Mouse (Mus musculus): Measurements from ENCODE around the gene Dcst1. TPM values are rescaled to one million over a fixed set of nuclear protein-coding genes. Genes with fewer than 3 reads are reported as not detected.

Gene Dcst1
- polyA plus RNA-seq, 1 experiment from 2014 or later = 0.70 TPM

DNA sequence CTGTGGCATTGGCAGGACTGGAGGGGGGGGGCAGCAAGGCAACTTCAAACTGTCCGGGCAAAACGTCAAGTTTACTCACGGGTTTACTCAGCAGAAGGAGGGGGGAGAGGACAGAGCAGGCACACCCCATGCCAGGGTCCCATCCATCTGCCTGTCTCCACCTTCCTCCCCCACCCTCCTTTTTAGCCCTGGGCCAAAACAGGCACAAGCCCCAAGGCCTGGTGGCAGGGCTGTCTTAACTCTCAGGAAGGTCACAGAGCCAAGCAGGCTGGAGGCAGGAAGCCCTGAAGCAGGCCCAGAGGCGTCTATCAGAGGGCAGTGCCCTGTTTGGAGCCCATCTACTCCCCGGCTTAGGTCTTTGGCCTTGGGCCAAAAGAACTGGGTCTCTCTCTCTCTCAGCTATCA lies 25.1 kb upstream of the Dcst1 start:
- Histone ChIP-seq H3K27me3 (ENCODE audit: control insufficient read depth, insufficient read depth, low read length) (no peaks in the 10 kb centered on the region), H3K36me3 (ENCODE audit: control insufficient read depth, insufficient read depth, low read length) (no peaks in the 10 kb centered on the region), H3K4me1 (ENCODE audit: control insufficient read depth, insufficient read depth, low read length) (peaks cover 48% of the 10 kb centered on the region), H3K9ac (ENCODE audit: low read length) (peak overlapping the region; percentile 90), H3K4me3 (replicated peaks; ENCODE audit: low read length) (peak overlapping the region; percentile 81), H3K4me2 (ENCODE audit: low read depth, low read length) (peak overlapping the region; percentile 100), H3K9me3 (replicated peaks; ENCODE audit: control insufficient read depth, low read length) (no peaks in the 10 kb centered on the region), H3K27ac (ENCODE audit: low read length) (peak overlapping the region; percentile 95)
- 30% methylated on average over 5 of the region's 5 CpGs for WGBS
- no peak for ATAC-seq (ENCODE audit: insufficient read depth, low FRiP score)

DNA sequence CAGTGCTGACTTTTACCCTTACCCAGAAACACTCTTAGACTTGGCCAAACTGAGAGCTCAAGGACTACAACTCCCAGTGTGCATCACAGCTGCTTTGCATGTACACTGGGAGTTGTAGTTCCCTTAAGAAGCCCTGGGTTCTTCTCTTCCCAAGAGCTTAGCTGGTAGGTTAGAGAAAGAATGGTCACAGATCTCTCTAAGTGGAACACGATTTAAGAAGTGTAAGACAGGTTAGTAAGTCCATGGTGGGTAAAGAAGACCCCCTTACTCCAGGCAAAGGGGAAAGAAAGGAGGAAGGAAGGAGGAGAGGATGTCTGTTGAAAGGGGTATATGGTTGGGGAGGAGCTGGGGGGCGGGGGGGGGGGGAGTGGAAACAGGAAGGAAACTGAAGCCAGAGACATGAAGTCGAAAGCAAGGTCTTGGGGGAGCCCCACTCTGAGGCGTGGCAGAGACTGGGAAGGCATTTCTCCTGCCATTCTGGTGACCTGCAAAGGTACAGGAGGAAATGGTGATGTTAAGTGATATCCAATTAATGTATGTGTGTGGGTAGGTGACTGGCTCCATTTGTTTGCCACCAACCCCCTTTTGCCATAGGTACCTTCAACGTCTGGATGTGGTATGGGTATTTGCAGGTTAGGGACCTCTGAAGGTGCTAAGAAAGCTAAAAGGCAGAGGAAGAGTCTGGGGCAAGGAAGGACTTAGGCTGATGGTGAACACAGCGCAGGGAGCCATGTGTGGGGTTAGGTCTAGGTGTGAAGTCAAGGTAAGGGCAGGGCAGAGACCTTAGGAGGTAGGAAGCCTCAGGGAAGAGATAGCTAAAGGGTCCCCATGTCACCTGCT lies 24.1 kb upstream of the Dcst1 start:
- no peak overlapping the region for H3K4me3 ChIP-seq (replicated peaks; ENCODE audit: low read length)
- 51% methylated on average over 6 of the region's 6 CpGs for WGBS
- no peak for ATAC-seq (ENCODE audit: insufficient read depth, low FRiP score)
- H3K27me3 ChIP-seq (ENCODE audit: control insufficient read depth, insufficient read depth, low read length) = no peaks in the 10 kb centered on the region
- H3K4me1 ChIP-seq (ENCODE audit: control insufficient read depth, insufficient read depth, low read length) = peaks cover 52% of the 10 kb centered on the region
- no peak overlapping the region for H3K9ac ChIP-seq (ENCODE audit: low read length)
- 0 out of 2 replicates have a peak overlapping the region, but pooled peaks have one; percentile 11 for H3K4me2 ChIP-seq (ENCODE audit: low read depth, low read length)
- no peaks in the 10 kb centered on the region for H3K36me3 ChIP-seq (ENCODE audit: control insufficient read depth, insufficient read depth, low read length)
- H3K9me3 ChIP-seq (replicated peaks; ENCODE audit: control insufficient read depth, low read length) = no peaks in the 10 kb centered on the region
- H3K27ac ChIP-seq (ENCODE audit: low read length) = peak overlapping the region; percentile 95

DNA sequence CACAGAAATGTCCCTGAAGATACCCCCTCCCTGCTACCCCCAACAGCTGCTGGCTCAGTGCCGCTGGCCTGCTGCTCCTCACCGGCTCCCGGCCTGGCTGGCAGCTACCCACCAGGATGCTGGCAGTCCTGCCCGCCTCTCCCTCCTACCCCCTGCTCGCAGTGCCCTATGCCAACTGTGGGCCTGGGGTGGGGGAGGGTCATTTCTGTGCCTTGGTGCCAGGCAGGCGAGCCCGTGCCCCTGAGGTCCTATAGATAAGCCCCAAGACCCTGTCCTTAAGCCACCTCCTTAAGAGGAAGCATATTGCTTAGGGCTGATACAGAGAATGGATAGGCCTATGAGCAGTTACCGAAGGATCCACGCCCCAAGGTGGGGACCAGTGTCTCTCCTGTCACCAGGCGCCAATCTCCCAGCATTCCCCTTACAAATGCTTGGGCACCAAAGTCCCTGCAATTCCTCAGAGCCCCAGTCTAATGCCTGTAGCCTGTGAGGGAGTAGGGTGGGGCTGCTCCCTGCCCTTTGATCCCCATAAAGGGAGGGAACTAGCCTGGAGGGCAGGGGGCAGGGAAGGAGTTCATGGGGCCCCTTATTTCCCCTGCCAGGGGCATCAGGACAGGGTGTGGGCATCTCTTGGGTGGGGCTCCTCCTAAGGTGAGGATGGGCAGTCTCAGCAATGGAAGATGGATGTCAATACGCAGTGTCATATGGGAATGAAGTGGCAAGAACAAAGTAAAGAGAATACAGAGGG lies 23.3 kb upstream of the Dcst1 start:
- WGBS = 62% methylated on average over 10 of the region's 11 CpGs
- Histone ChIP-seq H3K4me3 (replicated peaks; ENCODE audit: low read length) (peak overlapping the region; percentile 24), H3K36me3 (ENCODE audit: control insufficient read depth, insufficient read depth, low read length) (no peaks in the 10 kb centered on the region), H3K27ac (ENCODE audit: low read length) (peak overlapping the region; percentile 95), H3K4me2 (ENCODE audit: low read depth, low read length) (peak overlapping the region; percentile 47), H3K9ac (ENCODE audit: low read length) (peak overlapping the region; percentile 51), H3K27me3 (ENCODE audit: control insufficient read depth, insufficient read depth, low read length) (no peaks in the 10 kb centered on the region), H3K9me3 (replicated peaks; ENCODE audit: control insufficient read depth, low read length) (no peaks in the 10 kb centered on the region), H3K4me1 (ENCODE audit: control insufficient read depth, insufficient read depth, low read length) (peaks cover 58% of the 10 kb centered on the region)
- no peak for ATAC-seq (ENCODE audit: insufficient read depth, low FRiP score)

DNA sequence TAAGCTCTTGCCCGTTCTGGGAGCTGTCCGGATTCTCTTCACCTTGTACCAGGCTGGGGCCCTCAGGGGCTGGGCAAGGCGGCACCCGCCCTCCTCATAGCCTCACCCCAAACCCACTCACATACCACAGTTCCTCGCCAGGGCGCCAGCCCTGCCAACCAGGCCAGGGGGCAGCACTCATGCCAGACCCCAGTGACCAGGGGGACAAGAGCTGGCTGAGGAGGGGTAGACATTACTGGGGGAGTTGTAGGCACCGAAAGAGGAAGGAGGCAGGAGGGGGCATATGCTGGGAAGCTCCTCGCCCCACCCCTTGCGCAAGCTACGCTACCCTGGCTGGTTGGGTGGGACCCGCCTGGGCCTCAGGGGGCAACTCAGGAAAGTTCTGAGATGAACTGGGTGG lies 22.6 kb upstream of the Dcst1 start:
- Histone ChIP-seq H3K4me3 (replicated peaks; ENCODE audit: low read length) (peak overlapping the region; percentile 24), H3K4me1 (ENCODE audit: control insufficient read depth, insufficient read depth, low read length) (peaks cover 58% of the 10 kb centered on the region), H3K36me3 (ENCODE audit: control insufficient read depth, insufficient read depth, low read length) (no peaks in the 10 kb centered on the region), H3K4me2 (ENCODE audit: low read depth, low read length) (peak overlapping the region; percentile 47), H3K27ac (ENCODE audit: low read length) (peak overlapping the region; percentile 95), H3K27me3 (ENCODE audit: control insufficient read depth, insufficient read depth, low read length) (no peaks in the 10 kb centered on the region), H3K9ac (ENCODE audit: low read length) (peak overlapping the region; percentile 51), H3K9me3 (replicated peaks; ENCODE audit: control insufficient read depth, low read length) (no peaks in the 10 kb centered on the region)
- WGBS = 63% methylated on average over 11 of the region's 11 CpGs
- ATAC-seq (ENCODE audit: insufficient read depth, low FRiP score) = no peak

DNA sequence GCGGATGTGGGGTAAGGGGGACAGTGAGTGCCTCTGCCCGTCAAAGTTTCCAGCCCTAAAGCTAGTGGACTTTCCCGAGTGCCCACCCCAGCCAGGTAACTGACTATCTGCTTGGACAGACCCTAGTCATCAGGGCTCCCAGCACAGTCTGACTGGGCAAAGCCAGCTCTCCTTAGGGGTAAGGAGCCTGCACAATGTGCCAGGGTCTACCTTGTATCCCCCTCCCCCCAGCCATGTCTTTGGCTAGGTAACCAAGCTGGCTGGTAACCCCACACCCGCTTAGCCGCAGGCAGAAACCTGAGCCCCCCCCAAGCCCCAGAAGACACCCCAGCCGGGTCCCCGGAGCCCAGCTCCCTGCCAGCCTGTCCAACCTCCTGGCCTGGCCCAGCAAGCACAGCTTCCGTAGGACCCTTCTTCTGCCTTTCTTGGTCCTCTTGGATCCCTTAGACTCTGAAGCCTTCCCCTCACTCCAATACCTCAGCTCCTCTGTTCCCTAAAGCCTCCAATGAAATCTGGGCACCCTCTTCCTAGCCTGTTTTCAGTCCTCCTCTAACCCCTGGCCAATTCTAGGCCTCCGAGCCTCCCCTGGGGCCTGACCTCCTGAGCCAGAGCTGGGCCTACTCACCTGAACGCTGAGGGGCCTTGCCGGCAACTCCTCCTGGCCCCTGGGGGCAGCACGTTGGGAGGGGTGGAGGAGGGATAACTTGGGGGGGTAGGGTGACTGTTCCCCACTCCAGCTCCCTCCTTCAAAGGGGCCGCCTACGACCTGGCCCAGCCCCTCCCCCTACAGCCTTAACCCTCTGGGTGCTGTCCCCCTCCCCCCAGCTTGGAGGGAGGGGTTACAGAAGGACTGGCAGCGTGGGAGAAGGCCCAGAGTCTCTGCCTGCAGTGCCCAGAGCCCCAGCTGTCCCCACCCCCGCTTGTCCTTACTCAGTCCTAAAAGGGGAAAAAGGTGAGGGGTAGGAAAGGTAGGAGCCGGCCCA lies 21.7 kb upstream of the Dcst1 start:
- H3K4me3 ChIP-seq (replicated peaks; ENCODE audit: low read length) = peak overlapping the region; percentile 24
- WGBS = 55% methylated on average over 17 of the region's 17 CpGs
- peak overlapping the region; percentile 95 for H3K27ac ChIP-seq (ENCODE audit: low read length)
- peak overlapping the region; percentile 51 for H3K9ac ChIP-seq (ENCODE audit: low read length)
- no peaks in the 10 kb centered on the region for H3K9me3 ChIP-seq (replicated peaks; ENCODE audit: control insufficient read depth, low read length)
- ATAC-seq (ENCODE audit: insufficient read depth, low FRiP score) = no peak
- no peaks in the 10 kb centered on the region for H3K27me3 ChIP-seq (ENCODE audit: control insufficient read depth, insufficient read depth, low read length)
- peaks cover 52% of the 10 kb centered on the region for H3K4me1 ChIP-seq (ENCODE audit: control insufficient read depth, insufficient read depth, low read length)
- H3K36me3 ChIP-seq (ENCODE audit: control insufficient read depth, insufficient read depth, low read length) = no peaks in the 10 kb centered on the region
- peak overlapping the region; percentile 47 for H3K4me2 ChIP-seq (ENCODE audit: low read depth, low read length)

DNA sequence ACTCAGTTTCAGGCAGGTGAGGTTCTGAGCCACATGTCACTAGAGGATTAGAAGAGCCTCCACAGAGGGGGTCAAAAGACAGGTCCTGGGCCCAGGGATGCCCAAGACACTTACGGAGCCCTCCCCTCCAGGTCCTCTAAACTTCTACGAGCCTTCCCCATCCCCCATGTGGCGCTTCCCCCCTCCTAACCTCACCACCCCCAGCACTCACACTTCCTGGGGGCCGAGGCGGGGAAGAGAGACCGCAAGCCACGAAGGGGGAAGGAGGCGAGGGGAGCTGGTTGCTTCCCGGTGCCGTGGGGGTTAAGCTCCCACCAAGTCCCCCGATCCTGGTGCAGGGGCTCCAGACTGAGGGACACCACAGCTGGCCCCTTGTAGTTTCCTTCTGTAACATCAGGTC lies 20.4 kb upstream of the Dcst1 start:
- peak overlapping the region; percentile 64 for H3K9ac ChIP-seq (ENCODE audit: low read length)
- H3K36me3 ChIP-seq (ENCODE audit: control insufficient read depth, insufficient read depth, low read length) = 0 out of 2 replicates have a peak, but pooled peaks cover 2% of the 10 kb centered on the region
- peaks cover 47% of the 10 kb centered on the region for H3K4me1 ChIP-seq (ENCODE audit: control insufficient read depth, insufficient read depth, low read length)
- peak overlapping the region; percentile 95 for H3K27ac ChIP-seq (ENCODE audit: low read length)
- H3K27me3 ChIP-seq (ENCODE audit: control insufficient read depth, insufficient read depth, low read length) = no peaks in the 10 kb centered on the region
- no peak for ATAC-seq (ENCODE audit: insufficient read depth, low FRiP score)
- 34% methylated on average over 11 of the region's 11 CpGs for WGBS
- H3K4me2 ChIP-seq (ENCODE audit: low read depth, low read length) = peak overlapping the region; percentile 35; the same call in 1 of the 2 replicates
- H3K9me3 ChIP-seq (replicated peaks; ENCODE audit: control insufficient read depth, low read length) = no peaks in the 10 kb centered on the region
- H3K4me3 ChIP-seq (replicated peaks; ENCODE audit: low read length) = no peak overlapping the region

DNA sequence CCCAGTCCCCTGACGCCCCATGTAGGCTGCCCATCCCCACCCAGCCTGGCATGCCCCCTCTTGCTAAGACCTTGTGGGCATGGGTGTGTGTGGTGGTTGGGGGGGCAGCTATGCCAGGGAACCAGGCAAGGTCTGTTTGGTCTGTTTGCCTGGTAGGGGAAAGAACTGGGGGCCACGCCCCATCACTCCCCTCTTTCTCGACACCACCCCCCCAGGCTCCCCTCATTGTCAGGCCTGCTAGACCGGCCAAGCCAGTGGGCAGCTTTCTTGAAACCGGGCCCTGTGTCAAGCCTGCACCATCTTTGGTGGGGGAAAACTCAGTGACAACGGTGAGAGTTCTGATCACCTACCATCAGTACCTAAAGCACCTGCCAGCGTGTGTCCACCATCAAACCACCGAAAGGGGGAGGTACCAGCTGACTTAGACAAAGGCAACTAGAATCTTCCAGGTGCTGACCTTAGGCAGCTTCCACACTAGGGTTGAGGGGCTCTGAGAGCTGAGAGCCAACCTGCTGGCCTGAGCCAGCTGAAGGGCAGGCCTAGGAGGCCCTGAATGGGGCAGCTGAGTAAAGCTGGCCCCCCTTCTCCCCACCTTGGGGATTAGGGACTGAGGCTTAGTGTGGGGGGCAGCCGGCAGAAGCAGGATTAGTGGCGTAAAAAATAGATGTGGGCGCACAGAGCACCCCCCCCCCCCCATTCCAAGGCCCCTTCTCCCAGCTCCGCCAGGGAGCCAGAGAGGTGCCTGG lies 19.5 kb upstream of the Dcst1 start:
- no peaks in the 10 kb centered on the region for H3K9me3 ChIP-seq (replicated peaks; ENCODE audit: control insufficient read depth, low read length)
- 61% methylated on average over 12 of the region's 12 CpGs for WGBS
- no peak overlapping the region for H3K4me3 ChIP-seq (replicated peaks; ENCODE audit: low read length)
- H3K9ac ChIP-seq (ENCODE audit: low read length) = peak overlapping the region; percentile 64
- H3K4me1 ChIP-seq (ENCODE audit: control insufficient read depth, insufficient read depth, low read length) = peaks cover 39% of the 10 kb centered on the region
- H3K4me2 ChIP-seq (ENCODE audit: low read depth, low read length) = peak overlapping the region; percentile 35
- H3K36me3 ChIP-seq (ENCODE audit: control insufficient read depth, insufficient read depth, low read length) = peaks cover 11% of the 10 kb centered on the region; the same call in 1 of the 2 replicates
- 0 out of 2 replicates have a peak, but pooled peaks have one; percentile 7 for ATAC-seq (ENCODE audit: insufficient read depth, low FRiP score)
- H3K27me3 ChIP-seq (ENCODE audit: control insufficient read depth, insufficient read depth, low read length) = no peaks in the 10 kb centered on the region
- peak overlapping the region; percentile 80 for H3K27ac ChIP-seq (ENCODE audit: low read length)

DNA sequence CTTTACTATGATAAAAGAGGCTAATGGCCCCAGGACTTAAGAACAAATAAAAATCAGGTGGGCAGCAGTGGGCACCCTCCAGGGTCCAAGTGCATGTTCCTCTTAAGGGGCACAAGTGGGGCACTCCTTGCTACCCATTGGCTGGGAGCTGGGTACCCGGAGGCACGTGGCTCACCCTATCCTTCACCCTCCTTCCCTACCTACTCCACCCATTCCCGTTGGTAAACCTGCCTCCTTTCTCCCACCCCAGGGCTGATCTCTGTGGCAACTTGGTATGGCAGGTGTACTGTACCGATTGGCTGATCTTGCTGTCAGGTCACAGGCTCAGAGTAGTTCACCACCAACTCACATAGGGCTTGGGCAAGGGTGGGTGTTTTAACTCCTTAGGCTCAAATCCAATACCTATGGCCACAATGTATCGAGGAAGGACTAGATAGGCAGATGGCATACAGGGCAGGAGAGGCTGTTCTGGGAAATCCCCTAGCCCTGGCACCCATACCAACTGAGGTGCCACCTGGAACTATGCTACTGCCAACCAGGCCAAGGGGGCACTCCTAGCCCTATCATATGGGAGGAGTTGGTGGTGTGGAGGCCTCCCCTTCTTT lies 18.7 kb upstream of the Dcst1 start:
- H3K4me2 ChIP-seq (ENCODE audit: low read depth, low read length) = no peak overlapping the region

More for the DNA sequence above, 18.7 kb upstream of the Dcst1 start:
- ATAC-seq (ENCODE audit: insufficient read depth, low FRiP score) = no peak
- Histone ChIP-seq H3K9me3 (replicated peaks; ENCODE audit: control insufficient read depth, low read length) (no peaks in the 10 kb centered on the region), H3K4me1 (ENCODE audit: control insufficient read depth, insufficient read depth, low read length) (peaks cover 39% of the 10 kb centered on the region), H3K27me3 (ENCODE audit: control insufficient read depth, insufficient read depth, low read length) (no peaks in the 10 kb centered on the region), H3K4me3 (replicated peaks; ENCODE audit: low read length) (no peak overlapping the region), H3K27ac (ENCODE audit: low read length) (peak overlapping the region; percentile 62), H3K9ac (ENCODE audit: low read length) (peak overlapping the region; percentile 7; the same call in 1 of the 2 replicates), H3K36me3 (ENCODE audit: control insufficient read depth, insufficient read depth, low read length) (peaks cover 11% of the 10 kb centered on the region; the same call in 1 of the 2 replicates)
- WGBS = 75% methylated on average over 5 of the region's 5 CpGs

Data from stomach, embryonic 16.5 days (tissue).